Mouse (Mus musculus) liver, embryonic 14.5 days (tissue): ENCODE results near the gene Pex5. TPM values are rescaled to one million over a fixed set of nuclear protein-coding genes. Genes with fewer than 3 reads are reported as not detected.

Experiments used
- ATAC-seq: fragments of 200-750 bp; cut with Nextera tagmentation; 2 replicates; pipeline ENCODE4 v1.8.0; 2017; ENCODE audit warnings: moderate number of reproducible peaks, mild to moderate bottlenecking, moderate library complexity; ENCODE audit not compliant: insufficient read depth
- DNase-seq, 3 experiments: peaks; one replicate each; pipeline ENCODE4 v3.0.0-alpha.2; 2012 to 2013; ENCODE audit warnings: low read depth in 3 of 3, low spot score in 3 of 3
- H3K27ac ChIP-seq: fragments of 300-500 bp; sonication (generic); 2 replicates; pipeline ENCODE4 v1.5.1; 2014; ENCODE audit warnings: moderate library complexity, mild to moderate bottlenecking, control low read depth, inconsistent platforms
- H3K27me3 ChIP-seq: fragments of 300-500 bp; sonication (generic); 2 replicates; pipeline ENCODE4 v1.6.1; 2014; ENCODE audit warnings: mild to moderate bottlenecking, low read length, moderate library complexity; ENCODE audit not compliant: control insufficient read depth, insufficient read depth
- H3K36me3 ChIP-seq: fragments of 300-500 bp; sonication (generic); replicated peaks from 2 replicates; pipeline ENCODE4 v1.6.1; 2014; ENCODE audit warnings: low read depth; ENCODE audit not compliant: control insufficient read depth, insufficient read depth
- H3K4me1 ChIP-seq, 2 experiments: fragments of 200-500 bp in 1 of 2; fragments of 300-500 bp in 1 of 2; sonication (generic) in 1 of 2; replicated peaks; 2 replicates each; pipeline ENCODE4 v1.6.1; 2012 to 2014; ENCODE audit warnings: antibody characterized with exemption in 1 of 2, inconsistent platforms in 1 of 2, low read length in 1 of 2; ENCODE audit not compliant: control insufficient read depth in 2 of 2, insufficient read depth in 2 of 2
- H3K4me2 ChIP-seq: fragments of 300-500 bp; sonication (generic); 2 replicates; pipeline ENCODE4 v1.6.1; 2014; ENCODE audit warnings: low read depth, mild to moderate bottlenecking, control low read depth, moderate library complexity
- H3K4me3 ChIP-seq, 2 experiments: fragments of 200-500 bp in 1 of 2; fragments of 300-500 bp in 1 of 2; sonication (generic) in 1 of 2; 2 replicates each; pipeline ENCODE4 v1.5.1; 2012 to 2014; ENCODE audit warnings: low read depth in 2 of 2, low read length in 2 of 2, mild to moderate bottlenecking in 2 of 2, control low read depth in 1 of 2, inconsistent platforms in 1 of 2, moderate library complexity in 1 of 2; ENCODE audit not compliant: insufficient read depth in 1 of 2
- H3K9ac ChIP-seq: fragments of 300-500 bp; sonication (generic); replicated peaks from 2 replicates; pipeline ENCODE4 v1.6.1; 2014; ENCODE audit warnings: mild to moderate bottlenecking, control low read depth, moderate library complexity
- H3K9me3 ChIP-seq: fragments of 300-500 bp; sonication (generic); 2 replicates; pipeline ENCODE4 v1.6.1; 2016; ENCODE audit warnings: low read length, mixed read lengths; ENCODE audit not compliant: control insufficient read depth
- CTCF ChIP-seq: IDR thresholded peaks from 2 replicates; pipeline ENCODE4 v1.5.1; 2016; ENCODE audit warnings: antibody characterized with exemption, low read depth, control low read depth
- EP300 ChIP-seq: IDR thresholded peaks from 2 replicates; pipeline ENCODE4 v1.6.1; 2016; ENCODE audit warnings: antibody characterized with exemption, low read depth
- WGBS: fragments of 180-500 bp; shearing (Covaris S2); extraction: QIAGEN DNeasy Blood & Tissue Kit; methylation state at CpG from one replicate; pipeline ENCODE4 v1.1.7; 2014; ENCODE audit not compliant: insufficient replicate concordance; 5-methylcytosine and 5-hydroxymethylcytosine counted together
- polyA plus RNA-seq, 2 experiments: library from polyadenylated mRNA; depleted of rRNA in 1 of 2; stranded (reverse) in 1 of 2; unstranded in 1 of 2; fragments of >200 nt; fragmentation: Nextera tagmentation in 1 of 2; extraction: Ambion mirVana in 1 of 2; gene quantifications; 2 replicates each; pipeline versions ENCODE4 v1.2.1 to v1.2.3; 2012 to 2014

The Pex5 gene
- polyA plus RNA-seq, 2 experiments = 12.5 to 14.2 TPM

- peak in 2 of 3 experiments; percentile 20 to 32 for DNase-seq
- 25% methylated on average over 10 of the region's 10 CpGs for WGBS
These were observed 35.5 kb downstream of the Pex5 start for GRCm38 (mm10) chr6:124379331-124379730.

DNA sequence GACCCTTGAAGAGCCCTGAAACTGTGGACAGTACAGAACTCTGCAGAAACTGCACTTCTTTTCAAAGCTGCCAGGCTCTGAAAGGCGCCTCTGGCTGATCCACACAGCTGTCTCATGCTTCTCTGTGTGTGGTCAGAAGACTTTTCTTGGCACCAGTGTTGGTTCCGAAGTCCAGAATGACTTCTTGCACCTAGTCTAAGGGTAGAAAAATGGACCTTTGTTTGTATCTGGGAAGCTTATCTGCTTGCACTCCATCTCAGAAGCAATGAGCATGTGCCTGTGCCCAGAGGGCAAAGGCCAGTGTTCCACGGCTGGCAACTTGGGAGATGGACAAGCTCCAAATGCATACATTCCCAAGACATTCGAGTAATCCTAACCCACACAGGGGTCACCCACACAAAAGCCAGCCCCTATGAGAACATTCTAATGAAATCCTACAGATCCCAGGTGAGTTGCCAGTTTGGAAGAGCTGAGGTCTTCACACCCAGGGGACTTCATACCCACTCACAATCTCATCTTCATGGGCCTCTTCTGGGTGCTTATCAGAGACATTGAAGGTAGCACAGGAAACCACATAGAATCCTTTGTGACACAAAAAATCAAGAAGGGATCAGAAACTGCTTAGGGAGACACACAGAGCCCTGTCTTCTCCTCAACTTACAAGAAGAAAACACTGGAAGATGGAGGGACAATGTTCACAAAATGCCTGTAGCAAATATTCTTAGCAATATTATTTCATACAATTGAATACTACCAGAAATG is 37.2 kb downstream of the Pex5 start:
- H3K27ac ChIP-seq = no peak overlapping the region
- 60% methylated on average over 4 of the region's 4 CpGs for WGBS
- no peaks in the 10 kb centered on the region for H3K9me3 ChIP-seq
- no peak for DNase-seq
- no peak for ATAC-seq
- H3K27me3 ChIP-seq = no peaks in the 10 kb centered on the region
- H3K36me3 ChIP-seq = no peaks in the 10 kb centered on the region
- no peak overlapping the region for H3K4me3 ChIP-seq
- H3K4me1 ChIP-seq = peaks cover 8 to 30% of the 10 kb centered on the region in 2 experiments
- H3K4me2 ChIP-seq = no peak overlapping the region
- no peak overlapping the region for H3K9ac ChIP-seq
- no peak for TF ChIP-seq EP300
- TF ChIP-seq CTCF = no peak

More at GRCm38 (mm10) chr6:124379331-124379730, 35.5 kb downstream of the Pex5 start:
- no peak for ATAC-seq
- Histone ChIP-seq H3K9me3 (no peaks in the 10 kb centered on the region), H3K4me2 (no peak overlapping the region), H3K9ac (no peak overlapping the region), H3K4me1 (peaks cover 8 to 30% of the 10 kb centered on the region in 2 experiments), H3K27ac (no peak overlapping the region), H3K4me3 (no peak overlapping the region), H3K36me3 (no peaks in the 10 kb centered on the region), H3K27me3 (no peaks in the 10 kb centered on the region)
- TF ChIP-seq CTCF = peak; percentile 65
- TF ChIP-seq EP300 = 0 out of 2 replicates have a peak, but pooled peaks have one; percentile 9

GRCm38 (mm10) chr6:124376311-124376710 is 38.6 kb downstream of the Pex5 start:
- 17% methylated on average over 5 of the region's 5 CpGs for WGBS
- no peaks in the 10 kb centered on the region for H3K9me3 ChIP-seq
- peak overlapping the region; percentile 49 for H3K4me2 ChIP-seq
- H3K4me3 ChIP-seq = no peak overlapping the region; a peak in 1 of 4 replicates
- peaks cover 8 to 30% of the 10 kb centered on the region in 2 experiments for H3K4me1 ChIP-seq
- H3K27me3 ChIP-seq = no peaks in the 10 kb centered on the region
- no peak overlapping the region; the same call in 1 of the 2 replicates for H3K9ac ChIP-seq
- TF ChIP-seq CTCF = no peak
- TF ChIP-seq EP300 = no peak
- DNase-seq (peak; percentile 25 to 50 (median 41)), ATAC-seq (peak; percentile 57; the same call in 1 of the 2 replicates)
- H3K27ac ChIP-seq = peak overlapping the region; percentile 38
- H3K36me3 ChIP-seq = no peaks in the 10 kb centered on the region

GRCm38 (mm10) chr6:124375435-124375884 is 39.4 kb downstream of the Pex5 start:
- 5% methylated on average over 11 of the region's 11 CpGs for WGBS
- H3K4me2 ChIP-seq = peak overlapping the region; percentile 49
- no peak; the same call in 1 of the 2 replicates for TF ChIP-seq CTCF
- peak; percentile 75 for TF ChIP-seq EP300
- DNase-seq (peak; percentile 65 to 71 (median 65)), ATAC-seq (peak; percentile 92)
- peaks cover 8 to 30% of the 10 kb centered on the region in 2 experiments for H3K4me1 ChIP-seq
- H3K27me3 ChIP-seq = no peaks in the 10 kb centered on the region
- no peaks in the 10 kb centered on the region for H3K36me3 ChIP-seq
- no peak overlapping the region for H3K4me3 ChIP-seq
- H3K9ac ChIP-seq = 0 out of 2 replicates have a peak overlapping the region, but pooled peaks have one; percentile 10
- peak overlapping the region; percentile 38 for H3K27ac ChIP-seq
- H3K9me3 ChIP-seq = no peaks in the 10 kb centered on the region

DNA sequence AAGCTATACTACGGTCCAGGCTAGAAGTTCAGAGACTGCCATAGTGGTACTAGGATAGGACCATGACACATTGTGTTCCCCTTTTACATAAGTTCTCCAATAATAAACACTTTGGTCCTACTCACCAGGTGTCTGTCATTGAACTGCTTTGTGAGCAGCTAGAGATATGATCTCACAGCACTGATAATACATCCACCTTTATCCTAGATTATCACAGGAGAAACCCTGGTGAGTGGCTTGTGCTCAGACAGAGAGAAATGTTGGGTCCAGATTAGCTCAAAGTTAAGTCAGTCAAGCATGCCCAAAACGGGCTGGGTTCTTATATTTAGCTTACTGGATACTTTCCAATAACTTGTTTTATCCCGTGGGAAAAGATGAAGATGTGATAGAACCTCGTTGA is 40.2 kb downstream of the Pex5 start:
- DNase-seq = no peak
- Histone ChIP-seq H3K27ac (no peak overlapping the region), H3K27me3 (no peaks in the 10 kb centered on the region), H3K4me3 (no peak overlapping the region), H3K4me2 (no peak overlapping the region), H3K4me1 (peaks cover 8 to 30% of the 10 kb centered on the region in 2 experiments), H3K36me3 (no peaks in the 10 kb centered on the region), H3K9me3 (no peaks in the 10 kb centered on the region), H3K9ac (no peak overlapping the region)
- TF ChIP-seq CTCF (no peak), EP300 (no peak)
- 29% methylated on average over 4 of the region's 4 CpGs for WGBS
- no peak for ATAC-seq
